In the genomic region with DNA sequence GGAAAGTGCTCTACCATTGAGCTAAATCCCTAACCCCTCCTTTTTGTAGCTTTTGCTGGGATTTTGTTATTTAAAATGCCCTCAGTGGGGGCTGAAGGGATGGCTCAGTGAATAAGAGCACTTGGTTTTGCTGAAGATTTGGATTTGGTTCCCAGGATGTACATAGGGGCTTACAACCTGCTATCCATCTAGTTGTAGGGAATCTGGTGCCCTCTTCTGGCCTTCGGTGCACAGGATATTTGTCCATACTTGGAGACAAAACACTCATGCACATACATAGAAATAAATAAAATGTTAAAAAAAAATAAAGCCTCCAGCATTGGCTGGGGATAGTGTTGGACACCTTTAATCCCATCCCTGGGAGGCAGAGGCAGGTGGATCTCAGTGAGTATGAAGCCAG, we compare ENCODE assay signal across 13 mouse cellular contexts. TPM values are rescaled to one million over a fixed set of nuclear protein-coding genes. Genes with fewer than 3 reads are reported as not detected.
DNase-seq lines count a peak whose midpoint lies in the region; ATAC-seq and TF ChIP-seq lines count a peak whose summit lies in the region.
"Had no signal": no experiment of that assay in that cellular context is flagged by ENCODE, and none has a peak within 500 bp of the region (broad histone marks: within the 10 kb centered on the region; RNA-seq: fewer than 3 reads in every experiment).

No protein-coding gene starts in this region.

- peak; percentile 19 for DNase-seq in midbrain, postnatal 0 days (ENCODE audit: low spot score)
- no peak for DNase-seq in midbrain, embryonic 11.5 days (ENCODE audit: low spot score, missing footprints)
- peak; percentile 55 for DNase-seq in thymus, postnatal 4 days
- DNase-seq in left cerebral cortex, postnatal 25 days (ENCODE audit: low spot score in 2 of 2): no peak
- DNase-seq: cerebellum, postnatal 25 days; right cerebral cortex, postnatal 14 days had no signal

- no peaks in the 10 kb centered on the region for H3K9me3 ChIP-seq in intestine, postnatal 0 days (ENCODE audit: control insufficient read depth)
- H3K9me3 ChIP-seq in intestine, embryonic 15.5 days: no peaks in the 10 kb centered on the region
- no peaks in the 10 kb centered on the region for H3K9me3 ChIP-seq in midbrain, postnatal 0 days (ENCODE audit: low read length)
- no peaks in the 10 kb centered on the region for H3K9me3 ChIP-seq in midbrain, embryonic 11.5 days (ENCODE audit: control insufficient read depth, low read length)
- H3K9me3 ChIP-seq: hindbrain, embryonic 10.5 days; limb, embryonic 15.5 days; neural tube, embryonic 12.5 days had no signal

- TF ChIP-seq CTCF in intestine, postnatal 0 days (IDR thresholded peaks at IDR 0.05; ENCODE audit: low read depth): peak; percentile 64
- TF ChIP-seq CTCF in midbrain, postnatal 0 days (IDR thresholded peaks at IDR 0.05): peak; percentile 66
- peak; percentile 36; the same call in 1 of the 2 replicates for TF ChIP-seq CTCF in cortical plate, adult 2 months (IDR thresholded peaks at IDR 0.05; ENCODE audit: extremely low read depth, insufficient read depth, low read length)

- H3K27ac ChIP-seq in intestine, postnatal 0 days (ENCODE audit: low read depth, low read length): no peak overlapping the region
- no peak overlapping the region for H3K27ac ChIP-seq in intestine, embryonic 15.5 days
- no peak overlapping the region for H3K27ac ChIP-seq in midbrain, postnatal 0 days (ENCODE audit: low read depth, low read length)
- no peak overlapping the region for H3K27ac ChIP-seq in midbrain, embryonic 11.5 days (ENCODE audit: low read depth, low read length)
- H3K27ac ChIP-seq in cortical plate, adult 2 months (ENCODE audit: insufficient read depth, low read length): no peak overlapping the region
- H3K27ac ChIP-seq: hindbrain, embryonic 10.5 days; limb, embryonic 15.5 days; neural tube, embryonic 12.5 days had no signal

- ATAC-seq in intestine, postnatal 0 days: no peak
- no peak for ATAC-seq in intestine, embryonic 15.5 days
- ATAC-seq in midbrain, postnatal 0 days (ENCODE audit: low FRiP score): no peak
- no peak for ATAC-seq in midbrain, embryonic 11.5 days (ENCODE audit: low FRiP score)

- TF ChIP-seq POLR2A in cortical plate, adult 2 months (IDR thresholded peaks at IDR 0.05; ENCODE audit: extremely low read depth, insufficient read depth, low read length): no peak

- intact Hi-C loops in left cerebral cortex, postnatal 25 days (cut with DNase I): no loop called here

- WGBS in intestine, postnatal 0 days: 76% methylated on average over 1 of the region's 1 CpGs
- WGBS in intestine, embryonic 15.5 days: 66% methylated on average over 1 of the region's 1 CpGs
- WGBS in midbrain, postnatal 0 days: 81% methylated on average over 1 of the region's 1 CpGs
- WGBS in midbrain, embryonic 11.5 days: 84% methylated on average over 1 of the region's 1 CpGs

- no peaks in the 10 kb centered on the region for H3K27me3 ChIP-seq in intestine, postnatal 0 days (replicated peaks; ENCODE audit: control insufficient read depth, insufficient read depth, low read length)
- no peaks in the 10 kb centered on the region for H3K27me3 ChIP-seq in intestine, embryonic 15.5 days (replicated peaks)
- H3K27me3 ChIP-seq in midbrain, postnatal 0 days (ENCODE audit: insufficient read depth, low read length): no peaks in the 10 kb centered on the region
- no peaks in the 10 kb centered on the region for H3K27me3 ChIP-seq in midbrain, embryonic 11.5 days (ENCODE audit: control insufficient read depth, insufficient read depth, low read length)
- H3K27me3 ChIP-seq: limb, embryonic 15.5 days; neural tube, embryonic 12.5 days had no signal

- no peak overlapping the region for H3K9ac ChIP-seq in intestine, postnatal 0 days (ENCODE audit: low read depth, low read length)
- no peak overlapping the region for H3K9ac ChIP-seq in intestine, embryonic 15.5 days
- no peak overlapping the region for H3K9ac ChIP-seq in midbrain, postnatal 0 days (replicated peaks; ENCODE audit: low read length, poor library complexity, severe bottlenecking)
- no peak overlapping the region for H3K9ac ChIP-seq in midbrain, embryonic 11.5 days (ENCODE audit: low read length)
- H3K9ac ChIP-seq: limb, embryonic 15.5 days; neural tube, embryonic 12.5 days had no signal

- H3K36me3 ChIP-seq in intestine, postnatal 0 days (ENCODE audit: control insufficient read depth, insufficient read depth): peaks cover 51% of the 10 kb centered on the region
- H3K36me3 ChIP-seq in intestine, embryonic 15.5 days: peaks cover 12% of the 10 kb centered on the region
- peaks cover 34% of the 10 kb centered on the region for H3K36me3 ChIP-seq in midbrain, postnatal 0 days (ENCODE audit: insufficient read depth, low read length)
- H3K36me3 ChIP-seq in midbrain, embryonic 11.5 days (ENCODE audit: control insufficient read depth, insufficient read depth, low read length): peaks cover 20% of the 10 kb centered on the region

- no peak overlapping the region for H3K4me3 ChIP-seq in intestine, postnatal 0 days (ENCODE audit: low read depth, low read length)
- H3K4me3 ChIP-seq in intestine, embryonic 15.5 days (replicated peaks): no peak overlapping the region
- H3K4me3 ChIP-seq in midbrain, postnatal 0 days (ENCODE audit: low read depth, low read length): no peak overlapping the region
- H3K4me3 ChIP-seq in midbrain, embryonic 11.5 days (ENCODE audit: low read depth, low read length): no peak overlapping the region
- no peak overlapping the region for H3K4me3 ChIP-seq in cortical plate, adult 2 months (ENCODE audit: insufficient read depth, low read length)
- H3K4me3 ChIP-seq: hindbrain, embryonic 10.5 days; limb, embryonic 15.5 days; neural tube, embryonic 12.5 days had no signal

- H3K4me2 ChIP-seq in intestine, postnatal 0 days (replicated peaks; ENCODE audit: low read depth): no peak overlapping the region
- no peak overlapping the region for H3K4me2 ChIP-seq in intestine, embryonic 15.5 days (replicated peaks)
- no peak overlapping the region for H3K4me2 ChIP-seq in midbrain, postnatal 0 days (ENCODE audit: low read depth, low read length, poor library complexity, severe bottlenecking)
- H3K4me2 ChIP-seq in midbrain, embryonic 11.5 days: no peak overlapping the region
- H3K4me2 ChIP-seq: limb, embryonic 15.5 days; neural tube, embryonic 12.5 days had no signal

- H3K4me1 ChIP-seq in intestine, postnatal 0 days (replicated peaks; ENCODE audit: control insufficient read depth, insufficient read depth, low read length): no peaks in the 10 kb centered on the region
- H3K4me1 ChIP-seq in intestine, embryonic 15.5 days (replicated peaks): peaks cover 3% of the 10 kb centered on the region; the same call in 1 of the 2 replicates
- H3K4me1 ChIP-seq in midbrain, postnatal 0 days (ENCODE audit: insufficient read depth, low read length): peaks cover 4% of the 10 kb centered on the region; the same call in 1 of the 2 replicates
- peaks cover 5% of the 10 kb centered on the region; the same call in 1 of the 2 replicates for H3K4me1 ChIP-seq in midbrain, embryonic 11.5 days (ENCODE audit: control insufficient read depth, insufficient read depth, low read length)
- no peaks in the 10 kb centered on the region; the same call in 1 of the 2 replicates for H3K4me1 ChIP-seq in cortical plate, adult 2 months (ENCODE audit: control insufficient read depth, insufficient read depth, low read length)

RNA-seq across cellular contexts. Expression of a gene that starts 2.5 kb away (rescaled TPM):
- polyA plus RNA-seq in intestine, postnatal 0 days (2015; fragmentation: Nextera tagmentation; extraction: Ambion mirVana): 6.3 and 10.0 TPM in 2 replicates
- polyA plus RNA-seq in intestine, embryonic 15.5 days (2015; fragmentation: Nextera tagmentation; extraction: Ambion mirVana): 13.9 and 15.9 TPM in 2 replicates
- 14.9 and 20.5 TPM in 2 replicates for total RNA-seq in midbrain, postnatal 0 days (2014; rRNA removed)
- polyA plus RNA-seq in midbrain, postnatal 0 days (2015; fragmentation: Nextera tagmentation; extraction: Ambion mirVana): 21.9 and 26.9 TPM in 2 replicates
- polyA plus RNA-seq in midbrain, embryonic 11.5 days (2014; fragmentation: Nextera tagmentation; extraction: Ambion mirVana): 13.2 and 15.0 TPM in 2 replicates
- 40.3 and 42.4 TPM in 2 replicates for polyA plus RNA-seq in cortical plate, adult 2 months (2012; rRNA removed)
- total RNA-seq in left cerebral cortex, postnatal 25 days (2021): 10 to 100 TPM; 22.0 to 27.9 TPM

RNA-seq across cellular contexts. Expression of a gene that starts 14.7 kb away (rescaled TPM):
- 398 and 414 TPM in 2 replicates for polyA plus RNA-seq in intestine, postnatal 0 days (2015; fragmentation: Nextera tagmentation; extraction: Ambion mirVana)
- polyA plus RNA-seq in intestine, embryonic 15.5 days (2015; fragmentation: Nextera tagmentation; extraction: Ambion mirVana): 642 and 660 TPM in 2 replicates
- 228 and 273 TPM in 2 replicates for total RNA-seq in midbrain, postnatal 0 days (2014; rRNA removed)
- 313 and 326 TPM in 2 replicates for polyA plus RNA-seq in midbrain, postnatal 0 days (2015; fragmentation: Nextera tagmentation; extraction: Ambion mirVana)
- 490 and 523 TPM in 2 replicates for polyA plus RNA-seq in midbrain, embryonic 11.5 days (2014; fragmentation: Nextera tagmentation; extraction: Ambion mirVana)
- 110 and 121 TPM in 2 replicates for polyA plus RNA-seq in cortical plate, adult 2 months (2012; rRNA removed)
- total RNA-seq in left cerebral cortex, postnatal 25 days (2021): 100 to 1,000 TPM in 1 of 2 experiments, 10 to 100 TPM in 1; 96.4 to 113 TPM

RNA-seq across cellular contexts. Expression of a gene that starts 23.8 kb away (rescaled TPM):
- polyA plus RNA-seq in intestine, postnatal 0 days (2015; fragmentation: Nextera tagmentation; extraction: Ambion mirVana): 37.3 and 39.0 TPM in 2 replicates
- polyA plus RNA-seq in intestine, embryonic 15.5 days (2015; fragmentation: Nextera tagmentation; extraction: Ambion mirVana): 85.0 and 88.3 TPM in 2 replicates
- 38.4 and 40.2 TPM in 2 replicates for total RNA-seq in midbrain, postnatal 0 days (2014; rRNA removed)
- polyA plus RNA-seq in midbrain, postnatal 0 days (2015; fragmentation: Nextera tagmentation; extraction: Ambion mirVana): 55.2 and 61.9 TPM in 2 replicates
- 84.6 and 87.3 TPM in 2 replicates for polyA plus RNA-seq in midbrain, embryonic 11.5 days (2014; fragmentation: Nextera tagmentation; extraction: Ambion mirVana)
- polyA plus RNA-seq in cortical plate, adult 2 months (2012; rRNA removed): 32.6 and 32.9 TPM in 2 replicates
- total RNA-seq in left cerebral cortex, postnatal 25 days (2021): 10 to 100 TPM; 31.3 to 31.7 TPM

RNA-seq across cellular contexts. Expression of a gene that starts 23.8 kb away (rescaled TPM):
- 15.9 and 17.3 TPM in 2 replicates for polyA plus RNA-seq in intestine, postnatal 0 days (2015; fragmentation: Nextera tagmentation; extraction: Ambion mirVana)
- polyA plus RNA-seq in intestine, embryonic 15.5 days (2015; fragmentation: Nextera tagmentation; extraction: Ambion mirVana): 50.6 and 57.6 TPM in 2 replicates
- total RNA-seq in midbrain, postnatal 0 days (2014; rRNA removed): 26.9 and 30.4 TPM in 2 replicates
- polyA plus RNA-seq in midbrain, postnatal 0 days (2015; fragmentation: Nextera tagmentation; extraction: Ambion mirVana): 24.6 and 27.1 TPM in 2 replicates
- polyA plus RNA-seq in midbrain, embryonic 11.5 days (2014; fragmentation: Nextera tagmentation; extraction: Ambion mirVana): 73.0 and 85.9 TPM in 2 replicates
- polyA plus RNA-seq in cortical plate, adult 2 months (2012; rRNA removed): 46.0 and 47.5 TPM in 2 replicates
- 10 to 100 TPM; 26.6 to 30.5 TPM for total RNA-seq in left cerebral cortex, postnatal 25 days (2021)

RNA-seq across cellular contexts. Expression of a gene that starts 24.0 kb away (rescaled TPM):
- 6.6 and 7.5 TPM in 2 replicates for polyA plus RNA-seq in intestine, postnatal 0 days (2015; fragmentation: Nextera tagmentation; extraction: Ambion mirVana)
- 10.3 and 11.9 TPM in 2 replicates for polyA plus RNA-seq in intestine, embryonic 15.5 days (2015; fragmentation: Nextera tagmentation; extraction: Ambion mirVana)
- 14.8 and 14.9 TPM in 2 replicates for total RNA-seq in midbrain, postnatal 0 days (2014; rRNA removed)
- polyA plus RNA-seq in midbrain, postnatal 0 days (2015; fragmentation: Nextera tagmentation; extraction: Ambion mirVana): 11.2 and 11.9 TPM in 2 replicates
- 17.7 and 21.7 TPM in 2 replicates for polyA plus RNA-seq in midbrain, embryonic 11.5 days (2014; fragmentation: Nextera tagmentation; extraction: Ambion mirVana)
- 55.4 and 56.5 TPM in 2 replicates for polyA plus RNA-seq in cortical plate, adult 2 months (2012; rRNA removed)
- total RNA-seq in left cerebral cortex, postnatal 25 days (2021): 10 to 100 TPM; 75.2 to 95.7 TPM
- total RNA-seq: granulocyte monocyte progenitor cell, adult 5-6 weeks had no signal

Comparison
In these comparisons a context has a peak if more than half of its experiments do, and no peak if none do; other contexts are left out.
1. DNase-seq: peak in midbrain, postnatal 0 days (single experiment) and thymus, postnatal 4 days (single experiment); none in midbrain, embryonic 11.5 days (single experiment) and left cerebral cortex, postnatal 25 days (0 of 2).
2. Peak in every context shown above with its lines, with median percentiles within 50 percentile points of each other: CTCF ChIP-seq.